Mouse (Mus musculus): ENCODE measurements around the gene Eif3b. TPM values are rescaled to one million over a fixed set of nuclear protein-coding genes. Genes with fewer than 3 reads are reported as not detected.
A peak's percentile ranks its signal among the peaks of the same experiment; 100 is the strongest.

The Eif3b gene
- polyA plus RNA-seq, 1 experiment = 48.8 TPM

- TF ChIP-seq GATA1 (IDR thresholded peaks at IDR 0.05; ENCODE audit: borderline replicate concordance, low read length) = no peak
- TF ChIP-seq FLI1 (IDR thresholded peaks at IDR 0.05; ENCODE audit: low read length) = no peak
- Histone ChIP-seq H3K36me3 (replicated peaks; ENCODE audit: low read length) (no peaks in the 10 kb centered on the region), H3K27me3 (replicated peaks) (peaks cover 8% of the 10 kb centered on the region), H3K4me3 (replicated peaks) (no peak overlapping the region), H3K9me3 (no peaks in the 10 kb centered on the region), H3K4me1 (peaks cover 39% of the 10 kb centered on the region)
Observed at GRCm38 (mm10) chr5:140392701-140393100, 26.4 kb upstream of the Eif3b start.

DNA sequence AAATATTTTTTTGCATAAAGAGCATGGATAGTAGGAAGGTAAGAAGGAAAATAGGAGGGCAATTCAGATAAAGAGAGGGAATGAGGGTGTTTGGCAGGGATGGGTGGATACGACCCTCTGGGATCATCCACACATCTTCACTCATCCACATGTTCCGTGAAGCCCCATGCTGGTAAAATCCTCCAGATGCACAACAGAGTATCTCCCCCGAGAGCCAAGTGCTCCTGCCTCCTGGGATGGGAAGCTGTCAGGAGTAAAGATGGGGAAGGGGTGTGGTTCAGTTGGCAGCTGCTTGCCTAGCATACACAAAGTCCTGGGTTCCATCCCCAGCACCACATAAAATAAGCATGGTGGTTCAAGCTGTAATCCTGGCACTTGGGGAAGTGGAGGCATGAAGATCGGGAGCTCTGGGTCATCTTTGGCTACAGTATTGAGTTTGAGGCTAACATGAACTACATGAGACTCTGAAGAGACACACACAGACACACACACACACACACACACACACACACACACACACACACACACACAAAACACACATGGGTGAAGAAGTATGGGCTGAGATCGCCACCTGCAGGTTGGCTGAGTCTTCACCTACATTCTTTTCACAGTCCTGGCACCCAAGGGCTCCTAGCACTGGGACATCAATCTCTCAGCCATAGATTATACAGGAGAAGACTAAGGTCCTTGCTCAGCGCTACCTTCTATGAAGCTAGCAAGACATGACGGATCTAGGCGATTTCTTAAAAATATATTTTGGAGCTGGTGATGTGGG is 22.8 kb upstream of the Eif3b start:
- no peaks in the 10 kb centered on the region for H3K36me3 ChIP-seq (replicated peaks; ENCODE audit: low read length)
- peaks cover 16% of the 10 kb centered on the region for H3K4me1 ChIP-seq
- no peak overlapping the region for H3K4me3 ChIP-seq (replicated peaks)
- peaks cover 12% of the 10 kb centered on the region for H3K27me3 ChIP-seq (replicated peaks)
- peaks cover 3% of the 10 kb centered on the region; the same call in 1 of the 2 replicates for H3K9me3 ChIP-seq
- TF ChIP-seq GATA1 (IDR thresholded peaks at IDR 0.05; ENCODE audit: borderline replicate concordance, low read length) = no peak

GRCm38 (mm10) chr5:140402640-140403270 is 16.4 kb upstream of the Eif3b start:
- H3K4me3 ChIP-seq (replicated peaks) = no peak overlapping the region
- no peak for TF ChIP-seq FLI1 (IDR thresholded peaks at IDR 0.05; ENCODE audit: low read length)
- H3K4me1 ChIP-seq = peaks cover 10% of the 10 kb centered on the region
- no peaks in the 10 kb centered on the region for H3K36me3 ChIP-seq (replicated peaks; ENCODE audit: low read length)
- peaks cover 18% of the 10 kb centered on the region for H3K27me3 ChIP-seq (replicated peaks)
- peaks cover 18% of the 10 kb centered on the region for H3K9me3 ChIP-seq

DNA sequence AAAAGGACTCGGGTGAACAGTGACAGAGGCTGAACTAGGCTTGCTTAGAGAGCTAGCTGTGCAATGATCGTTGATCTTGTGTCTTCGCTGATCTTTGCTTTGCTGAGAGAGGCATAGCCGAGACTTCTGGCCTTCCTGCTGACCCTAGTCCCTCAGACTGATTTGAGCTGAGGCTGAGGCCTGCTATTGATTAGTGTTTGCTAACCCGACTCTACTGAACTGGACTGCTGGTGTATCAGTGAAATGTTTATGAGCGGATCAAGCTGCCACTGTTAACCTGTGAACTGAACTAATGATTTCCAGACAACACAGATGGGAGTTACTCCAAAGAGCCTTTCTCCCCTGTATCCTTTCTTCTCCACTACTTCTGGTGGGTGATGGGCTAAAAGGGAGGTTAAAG is 14.0 kb upstream of the Eif3b start:
- TF ChIP-seq FLI1 (IDR thresholded peaks at IDR 0.05; ENCODE audit: low read length) (no peak), GATA1 (IDR thresholded peaks at IDR 0.05; ENCODE audit: borderline replicate concordance, low read length) (no peak)
- H3K4me3 ChIP-seq (replicated peaks) = no peak overlapping the region
- H3K9me3 ChIP-seq = peaks cover 23% of the 10 kb centered on the region
- no peaks in the 10 kb centered on the region for H3K36me3 ChIP-seq (replicated peaks; ENCODE audit: low read length)
- peaks cover 11% of the 10 kb centered on the region for H3K27me3 ChIP-seq (replicated peaks)
- H3K4me1 ChIP-seq = peaks cover 10% of the 10 kb centered on the region

- no peaks in the 10 kb centered on the region for H3K36me3 ChIP-seq (replicated peaks; ENCODE audit: low read length)
- H3K27me3 ChIP-seq (replicated peaks) = peaks cover 11% of the 10 kb centered on the region
- peaks cover 13% of the 10 kb centered on the region for H3K4me1 ChIP-seq
- H3K4me3 ChIP-seq (replicated peaks) = no peak overlapping the region
- H3K9me3 ChIP-seq = peaks cover 21% of the 10 kb centered on the region
- TF ChIP-seq FLI1 (IDR thresholded peaks at IDR 0.05; ENCODE audit: low read length) (no peak), GATA1 (IDR thresholded peaks at IDR 0.05; ENCODE audit: borderline replicate concordance, low read length) (no peak)
Observed at GRCm38 (mm10) chr5:140406666-140407065, 12.5 kb upstream of the Eif3b start.

GRCm38 (mm10) chr5:140408801-140409200 is 10.3 kb upstream of the Eif3b start:
- no peak overlapping the region for H3K4me3 ChIP-seq (replicated peaks)
- peaks cover 11% of the 10 kb centered on the region for H3K4me1 ChIP-seq
- peaks cover 16% of the 10 kb centered on the region for H3K9me3 ChIP-seq
- peaks cover 9% of the 10 kb centered on the region for H3K27me3 ChIP-seq (replicated peaks)
- H3K36me3 ChIP-seq (replicated peaks; ENCODE audit: low read length) = no peaks in the 10 kb centered on the region
- no peak for TF ChIP-seq FLI1 (IDR thresholded peaks at IDR 0.05; ENCODE audit: low read length)
- no peak for TF ChIP-seq GATA1 (IDR thresholded peaks at IDR 0.05; ENCODE audit: borderline replicate concordance, low read length)

GRCm38 (mm10) chr5:140411339-140411738 is 7.8 kb upstream of the Eif3b start:
- Histone ChIP-seq H3K27me3 (replicated peaks) (peaks cover 3% of the 10 kb centered on the region), H3K4me3 (replicated peaks) (no peak overlapping the region), H3K9me3 (peaks cover 5% of the 10 kb centered on the region), H3K4me1 (peaks cover 21% of the 10 kb centered on the region), H3K36me3 (replicated peaks; ENCODE audit: low read length) (no peaks in the 10 kb centered on the region)
- no peak for TF ChIP-seq GATA1 (IDR thresholded peaks at IDR 0.05; ENCODE audit: borderline replicate concordance, low read length)
- TF ChIP-seq FLI1 (IDR thresholded peaks at IDR 0.05; ENCODE audit: low read length) = no peak

- peaks cover 16% of the 10 kb centered on the region for H3K4me1 ChIP-seq
- no peaks in the 10 kb centered on the region for H3K27me3 ChIP-seq (replicated peaks)
- no peak for TF ChIP-seq FLI1 (IDR thresholded peaks at IDR 0.05; ENCODE audit: low read length)
- no peak for TF ChIP-seq GATA1 (IDR thresholded peaks at IDR 0.05; ENCODE audit: borderline replicate concordance, low read length)
- H3K36me3 ChIP-seq (replicated peaks; ENCODE audit: low read length) = no peaks in the 10 kb centered on the region
- no peaks in the 10 kb centered on the region for H3K9me3 ChIP-seq
- H3K4me3 ChIP-seq (replicated peaks) = no peak overlapping the region
Observed at GRCm38 (mm10) chr5:140414647-140415046, 4.5 kb upstream of the Eif3b start.

DNA sequence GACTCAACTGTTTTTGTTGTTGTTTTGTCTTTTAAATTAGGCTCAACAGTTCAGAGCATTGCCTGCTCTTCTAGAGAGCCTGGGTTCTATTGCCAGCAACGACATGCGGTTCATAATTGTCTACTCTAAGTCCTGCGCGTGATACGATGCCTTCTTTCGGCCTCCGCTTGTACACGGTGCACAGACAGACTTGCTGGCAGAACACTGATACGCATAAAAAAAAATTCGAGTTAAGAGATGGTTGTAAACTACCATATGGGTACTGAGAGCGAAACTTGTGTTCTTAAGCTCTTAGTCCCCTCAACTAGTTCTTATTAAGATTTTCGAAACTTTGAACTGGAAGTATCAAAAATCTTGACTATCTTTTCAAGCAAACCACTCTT is 1.0 kb upstream of the Eif3b start:
- Histone ChIP-seq H3K36me3 (replicated peaks; ENCODE audit: low read length) (peaks cover 18% of the 10 kb centered on the region), H3K4me3 (replicated peaks) (peak overlapping the region; percentile 100), H3K9me3 (no peaks in the 10 kb centered on the region), H3K27me3 (replicated peaks) (no peaks in the 10 kb centered on the region), H3K4me1 (peaks cover 38% of the 10 kb centered on the region)
- TF ChIP-seq GATA1 (IDR thresholded peaks at IDR 0.05; ENCODE audit: borderline replicate concordance, low read length) (no peak), FLI1 (IDR thresholded peaks at IDR 0.05; ENCODE audit: low read length) (no peak)

- Histone ChIP-seq H3K36me3 (replicated peaks; ENCODE audit: low read length) (peaks cover 33% of the 10 kb centered on the region), H3K4me3 (replicated peaks) (peak overlapping the region; percentile 100), H3K27me3 (replicated peaks) (no peaks in the 10 kb centered on the region), H3K9me3 (no peaks in the 10 kb centered on the region), H3K4me1 (peaks cover 44% of the 10 kb centered on the region)
- no peak for TF ChIP-seq FLI1 (IDR thresholded peaks at IDR 0.05; ENCODE audit: low read length)
Observed at GRCm38 (mm10) chr5:140419442-140420080, 433 bp downstream of the Eif3b start.

Data from megakaryocyte, embryonic 14.5 days (primary cell).